Mouse (Mus musculus): Measurements from ENCODE around the gene Omg. TPM values are rescaled to one million over a fixed set of nuclear protein-coding genes. Genes with fewer than 3 reads are reported as not detected.

Omg gene
- polyA plus RNA-seq, 1 experiment from 2014 or later, result 0.28 TPM

DNA sequence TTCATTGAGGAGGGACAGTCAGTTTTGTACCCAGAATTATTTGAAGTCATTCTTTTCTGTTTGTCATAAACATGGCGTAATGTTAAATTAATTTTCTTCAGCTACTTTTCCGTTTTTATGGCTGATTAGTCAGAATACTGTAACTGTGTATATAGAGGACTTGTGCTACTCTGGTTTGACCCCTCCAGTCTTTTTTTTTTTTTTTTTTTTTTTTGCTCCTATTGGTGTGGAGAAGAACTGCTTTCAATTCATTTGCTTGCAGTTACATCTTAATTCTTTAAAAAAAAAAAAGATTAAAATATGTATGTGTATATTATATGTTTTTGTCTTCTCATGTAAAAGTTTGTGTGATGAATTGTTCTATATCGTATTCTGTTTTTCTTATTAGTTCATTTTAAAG lies 8.1 kb upstream of the Omg start:
- H3K27me3 ChIP-seq, result no peaks in the 10 kb centered on the region
- no peaks in the 10 kb centered on the region for H3K36me3 ChIP-seq
- H3K9me3 ChIP-seq, result no peaks in the 10 kb centered on the region
- no peak overlapping the region for H3K27ac ChIP-seq
- no peak overlapping the region for H3K4me3 ChIP-seq
- WGBS, result 94% methylated on average over 3 of the region's 3 CpGs
- no peak overlapping the region for H3K9ac ChIP-seq
- no peak for ATAC-seq (ENCODE audit: low FRiP score, low read depth)
- no peaks in the 10 kb centered on the region for H3K4me1 ChIP-seq
- H3K4me2 ChIP-seq (replicated peaks), result no peak overlapping the region

DNA sequence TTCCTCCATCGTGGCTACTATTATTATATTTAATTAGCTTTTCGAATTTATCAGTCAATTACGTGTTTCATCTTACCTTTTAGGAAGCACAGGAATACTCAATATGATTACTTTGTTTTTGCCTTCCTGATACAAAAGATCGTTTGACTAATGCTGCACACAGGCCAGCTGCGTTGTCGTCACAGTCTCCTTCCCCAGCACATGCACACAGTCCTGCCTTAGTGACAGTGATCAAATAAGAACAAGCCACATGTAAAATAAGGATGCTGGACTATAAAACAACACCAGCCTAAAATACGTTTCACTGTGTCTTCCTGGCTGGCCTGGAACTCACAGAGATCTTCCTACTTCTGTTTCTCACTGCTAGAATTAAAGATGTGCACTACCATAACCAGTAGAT lies 622 bp upstream of the Omg start:
- no peaks in the 10 kb centered on the region for H3K36me3 ChIP-seq
- H3K27ac ChIP-seq, result no peak overlapping the region
- no peak overlapping the region for H3K4me3 ChIP-seq
- no peak for ATAC-seq (ENCODE audit: low FRiP score, low read depth)
- H3K9me3 ChIP-seq, result no peaks in the 10 kb centered on the region
- no peak overlapping the region for H3K9ac ChIP-seq
- H3K4me2 ChIP-seq (replicated peaks), result no peak overlapping the region
- no peaks in the 10 kb centered on the region for H3K27me3 ChIP-seq
- H3K4me1 ChIP-seq, result no peaks in the 10 kb centered on the region
- WGBS, result 84% methylated on average over 7 of the region's 7 CpGs

DNA sequence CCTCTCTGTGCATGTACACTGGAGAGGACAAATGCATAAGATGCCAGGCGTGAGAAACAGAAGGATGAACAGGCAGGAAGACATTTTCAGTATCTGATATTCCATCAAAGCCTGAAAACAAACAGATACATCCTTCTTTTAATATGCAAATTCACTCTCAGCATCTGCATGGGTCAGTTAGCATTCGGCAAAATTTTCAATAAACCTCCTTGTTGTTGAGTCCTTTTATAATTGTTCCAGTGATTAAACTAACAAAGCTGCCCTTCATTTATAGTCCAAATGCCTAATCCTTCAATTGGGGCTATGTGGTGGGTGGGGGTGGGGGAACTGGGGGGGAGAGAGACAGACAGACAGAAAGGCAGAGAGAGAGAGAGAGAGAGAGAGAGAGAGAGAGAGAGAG lies 967 bp downstream of the Omg start:
- Histone ChIP-seq H3K4me2 (replicated peaks) (no peak overlapping the region), H3K4me3 (no peak overlapping the region), H3K9me3 (no peaks in the 10 kb centered on the region), H3K27ac (no peak overlapping the region), H3K27me3 (no peaks in the 10 kb centered on the region), H3K9ac (no peak overlapping the region), H3K4me1 (no peaks in the 10 kb centered on the region), H3K36me3 (no peaks in the 10 kb centered on the region)
- ATAC-seq (ENCODE audit: low FRiP score, low read depth), result no peak
- WGBS, result 77% methylated on average over 2 of the region's 2 CpGs

DNA sequence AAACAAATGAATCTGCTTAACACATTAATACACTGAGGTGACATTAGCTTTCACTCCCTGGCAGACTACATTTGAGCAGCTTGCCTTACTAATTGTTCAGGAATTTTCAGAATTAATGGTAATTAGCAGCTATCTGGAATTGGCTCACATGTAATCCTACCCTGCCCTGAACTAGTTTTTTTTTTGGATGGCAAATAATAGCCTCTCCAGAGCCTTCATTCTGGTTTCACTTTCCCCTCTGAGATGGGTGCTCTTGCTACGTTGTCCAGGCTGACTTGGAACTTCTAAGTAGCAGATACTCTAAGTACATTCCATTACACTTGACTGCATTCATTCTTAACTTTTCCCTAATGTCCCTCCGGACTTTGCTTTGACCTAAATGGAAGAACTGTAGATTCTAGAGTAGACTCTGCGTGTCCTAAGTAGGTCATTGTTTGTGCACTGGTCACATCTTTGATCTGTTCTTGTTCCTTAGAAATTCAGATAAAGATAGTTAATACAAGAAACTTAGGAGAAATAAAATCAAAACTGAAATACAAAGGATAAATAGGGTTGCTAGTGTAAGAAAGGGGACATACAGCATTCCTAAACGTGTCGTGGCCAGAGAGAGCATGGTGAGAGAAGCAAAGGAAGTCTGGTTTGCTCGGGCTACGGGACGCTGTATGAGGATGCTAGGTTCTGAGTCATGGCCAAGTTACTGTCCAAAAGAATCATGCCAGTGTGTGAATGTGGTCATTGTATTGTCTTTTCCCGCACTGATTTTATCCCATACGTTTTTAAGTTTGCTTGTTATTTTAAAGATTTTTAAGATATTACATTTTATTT lies 8.7 kb downstream of the Omg start:
- Histone ChIP-seq H3K4me3 (no peak overlapping the region), H3K27ac (no peak overlapping the region), H3K27me3 (no peaks in the 10 kb centered on the region), H3K4me2 (replicated peaks) (no peak overlapping the region), H3K36me3 (peaks cover 11% of the 10 kb centered on the region), H3K9me3 (no peaks in the 10 kb centered on the region), H3K4me1 (no peaks in the 10 kb centered on the region), H3K9ac (no peak overlapping the region)
- WGBS, result 84% methylated on average over 10 of the region's 10 CpGs
- no peak for ATAC-seq (ENCODE audit: low FRiP score, low read depth)

DNA sequence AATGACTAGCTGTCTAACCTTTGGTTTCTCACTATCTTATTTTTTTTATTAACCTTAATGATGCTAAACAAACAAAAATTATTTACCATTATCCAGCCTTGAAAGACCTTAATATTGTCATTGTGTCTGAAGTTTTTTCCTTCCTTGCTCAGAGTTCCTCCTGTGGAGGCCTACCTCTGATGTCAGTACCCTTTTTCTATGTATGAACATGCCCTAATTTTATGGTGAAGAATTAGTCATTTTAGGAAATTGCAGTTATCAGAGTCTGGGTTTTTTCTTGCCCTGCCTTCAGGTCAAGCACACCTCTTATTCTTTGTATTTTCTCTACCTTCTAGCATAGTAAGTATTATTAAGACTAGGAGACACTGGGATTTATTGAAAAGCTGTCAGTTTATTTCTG lies 19.2 kb downstream of the Omg start:
- Histone ChIP-seq H3K4me2 (replicated peaks) (no peak overlapping the region), H3K4me1 (no peaks in the 10 kb centered on the region), H3K4me3 (no peak overlapping the region), H3K36me3 (peaks cover 28% of the 10 kb centered on the region), H3K27ac (no peak overlapping the region), H3K27me3 (no peaks in the 10 kb centered on the region), H3K9ac (no peak overlapping the region), H3K9me3 (no peaks in the 10 kb centered on the region)
- ATAC-seq (ENCODE audit: low FRiP score, low read depth), result no peak

DNA sequence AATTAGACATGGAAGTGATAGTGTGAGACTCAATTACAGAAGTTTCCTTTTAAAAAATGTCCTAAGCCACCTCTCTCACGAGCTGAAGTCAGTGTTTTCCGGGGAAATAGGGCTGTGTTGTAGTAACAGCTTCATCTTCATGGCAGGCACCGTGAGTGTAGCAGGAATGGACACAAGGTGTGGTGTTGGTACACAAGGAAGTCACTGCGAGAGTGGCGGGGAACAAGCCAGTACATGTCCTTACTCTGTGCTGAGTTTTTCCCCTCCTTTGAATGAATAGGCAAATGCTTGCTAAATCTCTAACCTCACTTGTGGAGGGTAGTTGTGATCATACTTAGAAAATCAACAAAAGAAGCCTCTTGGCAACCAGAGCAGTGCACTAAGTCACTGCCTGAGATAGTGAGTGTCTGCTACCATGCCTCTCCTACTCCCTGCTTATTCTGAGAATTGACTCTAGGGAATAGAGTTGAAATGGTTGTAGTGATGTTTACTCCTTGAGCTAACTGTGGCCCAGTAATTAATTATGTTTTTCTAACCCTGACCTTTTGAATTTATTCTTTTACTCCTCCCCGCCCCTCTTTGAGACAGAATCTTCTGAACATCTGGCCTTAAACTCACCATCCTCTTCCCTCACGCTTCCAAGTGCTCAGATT lies 19.9 kb downstream of the Omg start:
- ATAC-seq (ENCODE audit: low FRiP score, low read depth), result no peak
- Histone ChIP-seq H3K27ac (no peak overlapping the region), H3K9ac (no peak overlapping the region), H3K27me3 (no peaks in the 10 kb centered on the region), H3K4me3 (no peak overlapping the region), H3K4me2 (replicated peaks) (no peak overlapping the region), H3K9me3 (no peaks in the 10 kb centered on the region), H3K36me3 (peaks cover 29% of the 10 kb centered on the region), H3K4me1 (no peaks in the 10 kb centered on the region)
- WGBS, result 81% methylated on average over 7 of the region's 7 CpGs

DNA sequence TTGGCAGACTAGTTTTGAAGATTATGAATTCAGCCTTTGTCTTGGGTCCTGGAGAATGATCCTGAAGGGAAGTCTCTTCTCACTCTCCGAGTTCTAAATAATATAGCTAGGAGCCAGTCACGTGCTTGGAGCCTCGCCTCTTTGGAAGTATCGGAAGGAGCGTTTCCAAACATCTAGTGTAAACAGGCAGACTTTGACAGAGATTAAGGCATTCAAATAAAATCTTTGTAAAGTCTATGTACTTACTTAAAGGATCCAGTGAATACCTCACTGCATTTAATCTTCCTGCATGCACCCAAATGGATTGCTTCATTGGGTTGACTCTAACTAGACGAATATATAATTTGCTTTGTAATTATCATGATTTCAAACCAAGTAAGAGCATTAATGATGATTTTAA lies 20.5 kb downstream of the Omg start:
- Histone ChIP-seq H3K4me1 (no peaks in the 10 kb centered on the region), H3K27ac (no peak overlapping the region), H3K27me3 (no peaks in the 10 kb centered on the region), H3K36me3 (peaks cover 30% of the 10 kb centered on the region), H3K9me3 (no peaks in the 10 kb centered on the region), H3K4me2 (replicated peaks) (no peak overlapping the region), H3K9ac (no peak overlapping the region), H3K4me3 (no peak overlapping the region)
- ATAC-seq (ENCODE audit: low FRiP score, low read depth), result no peak
- 93% methylated on average over 6 of the region's 6 CpGs for WGBS

DNA sequence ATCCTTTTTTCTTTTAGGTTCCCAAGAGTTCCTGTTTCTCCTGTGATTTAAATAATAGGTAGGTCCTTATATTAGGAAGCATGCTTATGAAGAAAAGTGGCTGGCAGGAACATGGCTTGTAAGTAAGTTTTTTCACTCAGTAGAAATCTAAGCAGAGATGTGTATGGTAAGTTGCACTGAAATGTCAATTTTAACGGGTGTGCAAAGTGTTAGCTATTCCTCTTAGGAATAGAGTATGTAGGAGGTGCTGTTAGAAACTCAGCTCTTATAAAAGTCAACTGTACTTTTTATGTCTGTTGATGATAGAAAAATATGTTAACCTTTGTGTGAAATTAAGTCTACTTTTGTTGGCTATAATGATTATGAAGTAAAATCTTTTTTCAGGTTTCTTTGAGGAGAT lies 35.8 kb downstream of the Omg start:
- Histone ChIP-seq H3K4me3 (no peak overlapping the region), H3K9ac (no peak overlapping the region), H3K36me3 (peaks cover 42% of the 10 kb centered on the region), H3K27me3 (no peaks in the 10 kb centered on the region), H3K27ac (no peak overlapping the region), H3K4me2 (replicated peaks) (no peak overlapping the region), H3K4me1 (no peaks in the 10 kb centered on the region), H3K9me3 (no peaks in the 10 kb centered on the region)
- no peak for ATAC-seq (ENCODE audit: low FRiP score, low read depth)
- 48% methylated on average over 1 of the region's 1 CpGs for WGBS

DNA sequence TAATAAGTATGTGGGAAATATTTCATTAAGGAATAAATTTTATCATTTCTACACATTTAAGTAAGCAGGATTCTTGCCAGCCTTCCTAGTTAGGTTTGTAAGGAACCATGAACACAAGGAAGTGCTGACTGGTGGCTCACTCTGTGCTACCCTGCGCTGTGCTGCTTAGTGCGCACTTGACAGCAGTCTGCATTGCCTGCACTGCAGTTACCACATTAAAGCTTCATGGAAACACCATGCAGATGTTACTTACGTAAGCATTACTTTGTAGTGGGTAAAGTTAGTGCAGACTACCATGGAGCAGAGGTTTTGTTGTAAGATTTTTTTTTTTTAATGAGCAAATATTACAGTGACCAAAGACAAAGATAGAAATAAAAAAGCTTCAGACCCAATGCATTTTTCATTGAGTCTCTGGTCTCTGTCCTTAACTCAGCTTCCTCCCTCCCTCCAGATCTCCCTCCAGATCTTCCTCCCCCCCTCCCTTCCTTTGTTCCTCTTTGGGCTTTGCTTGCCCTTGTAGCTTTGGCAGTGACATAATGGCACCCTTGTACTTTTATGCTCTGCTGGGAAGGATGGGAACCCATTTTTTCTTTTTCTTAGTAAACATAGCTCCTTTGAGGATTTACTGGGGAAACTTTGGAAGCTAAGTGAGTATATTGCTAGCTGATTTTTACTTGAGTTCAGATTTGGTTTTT lies 43.0 kb downstream of the Omg start:
- no peak overlapping the region for H3K27ac ChIP-seq
- H3K4me2 ChIP-seq (replicated peaks), result no peak overlapping the region
- H3K4me3 ChIP-seq, result no peak overlapping the region
- WGBS, result 87% methylated on average over 3 of the region's 3 CpGs
- no peaks in the 10 kb centered on the region for H3K27me3 ChIP-seq
- no peaks in the 10 kb centered on the region for H3K4me1 ChIP-seq
- no peak overlapping the region for H3K9ac ChIP-seq
- H3K9me3 ChIP-seq, result no peaks in the 10 kb centered on the region
- H3K36me3 ChIP-seq, result peaks cover 50% of the 10 kb centered on the region
- no peak for ATAC-seq (ENCODE audit: low FRiP score, low read depth)

DNA sequence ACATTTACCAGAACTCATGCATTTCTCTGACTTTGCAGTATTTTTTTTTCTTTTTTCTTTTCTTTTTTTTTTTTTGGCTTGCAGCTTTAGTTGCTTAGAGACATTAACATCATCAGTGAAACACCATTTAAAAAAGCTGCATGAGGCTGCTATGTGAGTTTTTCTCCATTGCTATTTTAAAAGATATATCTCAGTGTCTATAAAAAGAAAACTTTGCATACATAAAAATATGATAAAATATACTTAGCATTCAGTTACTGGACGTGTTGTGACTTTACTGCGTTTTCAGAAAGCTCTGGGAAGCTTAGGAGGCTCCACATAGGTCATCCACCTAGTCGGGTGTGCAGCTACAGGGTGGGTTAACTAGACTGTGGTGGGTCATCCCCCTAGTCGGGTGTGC lies 44.0 kb downstream of the Omg start:
- peaks cover 52% of the 10 kb centered on the region for H3K36me3 ChIP-seq
- no peak for ATAC-seq (ENCODE audit: low FRiP score, low read depth)
- no peaks in the 10 kb centered on the region for H3K4me1 ChIP-seq
- WGBS, result 90% methylated on average over 4 of the region's 4 CpGs
- no peaks in the 10 kb centered on the region for H3K9me3 ChIP-seq
- H3K27me3 ChIP-seq, result no peaks in the 10 kb centered on the region
- no peak overlapping the region for H3K27ac ChIP-seq
- H3K4me3 ChIP-seq, result no peak overlapping the region
- no peak overlapping the region for H3K4me2 ChIP-seq (replicated peaks)
- H3K9ac ChIP-seq, result no peak overlapping the region

DNA sequence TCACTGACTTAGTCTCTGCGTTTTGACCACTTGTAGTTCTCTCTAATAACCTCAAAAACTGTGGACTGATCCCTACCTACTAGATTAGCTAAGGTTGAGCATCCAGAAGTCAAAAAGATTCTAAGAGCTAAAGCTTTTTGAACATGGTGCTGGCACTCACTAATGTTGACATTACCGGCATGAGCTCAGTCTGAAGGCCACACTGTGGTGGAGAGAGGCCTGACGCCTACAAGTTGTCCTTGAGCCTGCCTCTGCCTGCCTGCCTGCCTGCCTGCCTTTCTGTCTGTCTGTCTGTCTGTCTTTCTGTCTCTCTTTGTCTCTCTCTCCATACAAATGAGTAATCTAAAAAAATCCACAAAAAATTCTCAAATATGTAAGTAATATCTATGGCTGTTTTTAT lies 46.0 kb downstream of the Omg start:
- WGBS, result 93% methylated on average over 3 of the region's 3 CpGs
- H3K9me3 ChIP-seq, result no peaks in the 10 kb centered on the region
- no peaks in the 10 kb centered on the region for H3K27me3 ChIP-seq
- no peak for ATAC-seq (ENCODE audit: low FRiP score, low read depth)
- H3K9ac ChIP-seq, result no peak overlapping the region
- no peak overlapping the region for H3K27ac ChIP-seq
- H3K36me3 ChIP-seq, result peaks cover 57% of the 10 kb centered on the region
- no peaks in the 10 kb centered on the region for H3K4me1 ChIP-seq
- no peak overlapping the region for H3K4me2 ChIP-seq (replicated peaks)
- no peak overlapping the region for H3K4me3 ChIP-seq

DNA sequence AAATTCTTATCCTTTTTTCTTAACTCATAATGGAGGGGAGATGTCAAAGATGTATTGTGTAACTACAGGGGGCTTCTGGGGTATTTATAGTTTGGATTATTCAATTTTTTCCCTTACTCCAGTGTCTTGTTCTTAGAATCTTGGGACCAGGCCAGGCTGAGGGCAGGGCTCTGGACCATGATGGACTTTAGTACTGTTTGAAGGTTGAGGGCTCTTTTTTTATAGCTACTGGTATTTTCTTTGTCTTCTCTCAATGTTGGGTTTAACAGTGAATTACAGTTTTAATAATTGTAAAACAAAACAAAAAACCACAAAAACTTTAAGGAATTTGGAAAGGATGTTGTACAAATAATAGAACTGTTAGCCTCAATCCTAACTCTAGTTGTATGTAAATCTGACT lies 50.9 kb downstream of the Omg start:
- Histone ChIP-seq H3K9me3 (no peaks in the 10 kb centered on the region), H3K4me3 (no peak overlapping the region), H3K27ac (no peak overlapping the region), H3K36me3 (peaks cover 70% of the 10 kb centered on the region), H3K4me2 (replicated peaks) (no peak overlapping the region), H3K9ac (no peak overlapping the region), H3K4me1 (no peaks in the 10 kb centered on the region), H3K27me3 (no peaks in the 10 kb centered on the region)
- ATAC-seq (ENCODE audit: low FRiP score, low read depth), result no peak
